Mouse (Mus musculus) urinary bladder, adult 18-20 months (tissue): ENCODE data around the gene Chn1.
"Not testable (repeated sequence)": the region's sequence is repeated elsewhere in the genome, so short reads cannot be mapped to it uniquely, and the experiment has no call there.

Experiments
- DNase-seq, 2 experiments: peaks; one replicate each; pipeline ENCODE4 v3.0.0; 2022; ENCODE audit warnings: low spot score in 2 of 2, mixed read lengths in 2 of 2

The Chn1 gene

DNA sequence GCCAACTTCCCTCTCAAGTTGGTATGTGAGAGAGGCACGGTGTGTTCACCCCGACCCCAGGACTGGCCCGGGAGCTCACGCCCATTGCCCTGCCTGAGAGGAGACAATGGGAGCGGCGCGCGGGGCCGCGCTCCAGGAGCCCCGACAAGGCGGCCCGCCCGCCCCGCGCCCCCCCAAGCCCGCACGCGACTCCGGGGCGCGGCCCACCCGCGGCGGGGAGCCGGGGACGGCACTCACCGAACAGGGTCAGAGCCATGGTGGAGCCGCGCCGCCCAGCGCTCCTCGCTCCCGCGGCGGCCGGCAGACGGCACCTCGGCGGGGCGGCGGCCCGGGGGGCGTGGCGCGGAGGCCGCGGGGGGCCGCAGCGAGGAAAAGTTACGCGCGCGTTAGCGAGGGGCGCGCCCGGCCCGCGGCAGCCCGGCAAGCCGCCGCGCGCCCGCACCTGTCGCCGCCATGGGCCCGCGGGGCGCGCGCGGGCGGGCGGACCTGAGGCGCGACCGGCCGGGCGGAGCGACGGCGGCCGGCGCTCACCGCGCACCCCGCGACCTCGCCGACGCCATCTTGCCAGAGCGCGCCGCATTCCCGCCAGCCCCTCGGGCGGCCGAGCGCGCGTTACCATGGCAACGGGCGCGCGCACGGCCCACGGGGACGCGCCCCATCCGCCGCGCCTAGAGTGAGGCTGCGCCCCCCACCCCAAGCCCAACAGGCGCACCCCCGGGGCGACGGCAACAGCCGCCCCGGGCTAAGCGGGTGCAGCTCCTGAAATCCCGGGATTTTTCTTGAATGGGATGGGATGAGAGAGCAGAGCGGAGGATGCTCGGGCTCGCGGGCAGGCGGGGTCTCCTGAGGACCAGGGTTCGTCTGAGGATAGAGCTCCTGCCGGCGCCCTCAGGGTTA lies at the start of gene Chn1:
Gene Chn1 (minus strand): TSS at position 561 of the 897 bp plus-strand sequence.
- peak in 1 of 2 experiments; percentile 38 for DNase-seq

DNA sequence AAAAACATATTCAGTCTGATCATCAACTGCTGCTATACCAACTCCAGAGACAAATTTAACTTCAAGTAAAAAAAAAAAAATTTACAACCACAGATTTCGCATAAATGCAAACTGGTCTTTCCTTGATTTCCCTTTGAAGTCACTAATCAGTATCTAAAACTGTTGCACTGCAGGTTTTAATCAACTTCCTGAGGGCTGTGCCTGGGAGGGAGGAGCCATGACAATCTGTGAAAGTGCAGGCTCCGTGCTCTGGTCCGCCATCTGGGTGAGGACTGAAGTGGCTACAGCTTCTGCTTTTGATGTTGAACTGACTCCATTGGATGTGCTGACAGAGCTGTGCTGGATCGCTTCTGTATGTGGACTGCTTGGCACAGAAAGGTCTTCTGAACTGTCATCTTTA lies 43.6 kb upstream of the Chn1 start:
- DNase-seq = no peak

DNA sequence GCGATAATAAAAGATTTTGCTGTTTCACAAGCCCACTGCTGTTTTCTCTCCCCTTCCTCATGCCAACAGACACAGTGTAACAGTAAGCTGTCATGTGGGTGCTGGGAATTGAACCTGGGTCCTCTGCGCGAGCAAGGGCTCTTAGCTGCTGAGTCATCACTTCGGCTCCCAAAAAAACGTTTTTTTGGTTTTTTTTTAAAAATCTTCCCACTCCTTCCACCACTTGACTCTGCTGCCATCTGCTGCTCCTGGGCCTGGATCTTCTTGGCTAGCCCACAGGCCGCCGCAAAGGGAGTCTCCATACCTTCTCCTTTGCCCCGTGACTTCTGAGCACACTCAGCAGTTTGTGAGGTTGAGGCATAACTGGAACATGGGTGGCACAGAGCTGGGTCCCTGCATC lies 32.5 kb upstream of the Chn1 start:
- no peak for DNase-seq

DNA sequence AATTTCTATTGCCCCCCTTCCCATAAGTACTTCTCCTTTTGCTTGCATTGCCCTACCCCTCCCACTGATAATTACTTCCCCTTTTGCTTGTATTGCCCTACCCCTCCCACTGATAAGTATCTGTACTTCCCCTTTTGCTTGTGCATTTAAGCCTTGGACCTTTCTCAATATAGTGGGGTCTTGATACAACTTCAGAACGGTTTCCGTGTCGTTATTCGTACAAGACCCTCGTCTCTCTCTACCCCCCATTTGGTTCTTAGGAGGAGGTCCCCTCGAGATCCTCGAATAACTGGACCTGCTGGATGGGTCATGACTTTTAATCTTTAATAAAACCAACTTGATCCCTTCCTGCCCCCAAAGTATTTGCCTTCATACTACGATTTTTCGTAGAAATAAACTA lies 25.0 kb upstream of the Chn1 start:
- not testable (repeated sequence) for DNase-seq

DNA sequence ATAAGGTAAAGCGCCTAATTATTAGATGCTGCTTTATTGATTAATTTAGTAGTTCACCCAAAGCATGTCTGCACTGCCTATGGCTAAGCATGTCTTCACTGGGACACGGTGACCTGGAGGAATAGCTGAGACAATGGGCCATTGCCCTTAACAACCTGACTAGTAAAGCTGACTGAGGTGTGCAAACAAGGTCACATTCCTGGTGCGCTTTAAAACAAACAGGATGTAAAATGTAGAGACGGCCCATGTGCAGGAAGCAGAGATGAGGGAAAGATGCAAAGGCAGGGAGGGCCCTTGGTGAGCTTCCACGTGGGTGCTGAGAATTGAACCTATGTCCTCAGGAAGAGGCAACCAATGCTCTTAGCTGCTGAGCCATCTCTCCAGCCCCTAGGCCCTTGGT lies 23.6 kb upstream of the Chn1 start:
- no peak for DNase-seq

DNA sequence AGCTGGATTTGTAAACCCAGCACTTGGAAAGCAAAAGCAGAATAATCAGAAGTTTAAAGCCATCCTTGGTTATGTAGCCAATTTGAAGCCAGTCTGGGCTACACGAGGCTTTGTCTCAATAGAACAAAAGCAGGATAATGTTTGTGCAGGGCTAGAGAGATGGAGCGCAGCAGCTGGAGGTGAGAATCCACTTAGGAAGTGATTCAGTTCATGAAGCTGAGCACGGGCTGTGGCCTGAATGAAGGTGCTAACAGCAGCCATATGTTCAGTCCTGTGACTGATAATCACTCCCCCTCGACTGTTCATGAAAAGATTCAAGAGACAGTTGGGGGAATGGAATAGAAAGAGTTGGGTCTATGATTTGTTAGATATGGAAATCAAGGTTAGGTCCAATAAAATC lies 23.0 kb upstream of the Chn1 start:
- DNase-seq = no peak

DNA sequence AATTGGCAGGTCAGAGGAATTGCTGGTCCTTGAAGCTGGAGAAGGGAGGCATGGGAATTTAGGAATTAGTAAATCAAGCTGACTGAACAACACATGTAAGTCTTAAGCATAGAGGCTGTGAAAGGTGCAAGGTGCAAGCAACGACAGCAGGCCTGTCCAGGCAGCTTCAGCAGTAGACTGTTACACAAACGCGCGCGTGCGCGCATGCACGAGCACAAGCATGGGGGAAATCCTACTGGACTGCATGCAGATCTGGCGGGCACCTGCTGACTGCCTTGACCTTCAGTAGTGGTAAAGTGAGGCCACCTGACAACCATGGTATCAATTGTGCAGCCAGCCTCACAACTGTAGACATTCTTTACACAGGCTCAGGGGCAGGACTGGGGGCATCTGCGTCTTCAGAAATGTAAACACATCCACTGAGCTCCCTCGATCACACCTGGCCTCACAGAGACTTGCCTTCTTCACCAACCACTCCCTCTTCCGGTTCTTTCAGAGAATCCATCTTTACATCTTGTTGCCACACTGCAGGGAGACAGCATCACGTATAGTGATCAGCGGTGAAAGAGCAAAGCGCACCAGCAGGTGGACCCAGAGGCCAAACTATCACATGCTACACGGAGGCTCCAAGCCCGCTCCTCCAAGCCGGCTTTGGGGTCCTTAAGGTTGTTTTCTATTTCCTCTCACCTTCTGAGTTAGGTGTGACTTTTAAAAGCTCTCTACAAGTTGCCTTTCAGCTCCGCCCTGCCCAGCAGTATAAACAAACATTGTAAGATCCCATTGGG lies 16.9 kb upstream of the Chn1 start:
- DNase-seq = no peak

DNA sequence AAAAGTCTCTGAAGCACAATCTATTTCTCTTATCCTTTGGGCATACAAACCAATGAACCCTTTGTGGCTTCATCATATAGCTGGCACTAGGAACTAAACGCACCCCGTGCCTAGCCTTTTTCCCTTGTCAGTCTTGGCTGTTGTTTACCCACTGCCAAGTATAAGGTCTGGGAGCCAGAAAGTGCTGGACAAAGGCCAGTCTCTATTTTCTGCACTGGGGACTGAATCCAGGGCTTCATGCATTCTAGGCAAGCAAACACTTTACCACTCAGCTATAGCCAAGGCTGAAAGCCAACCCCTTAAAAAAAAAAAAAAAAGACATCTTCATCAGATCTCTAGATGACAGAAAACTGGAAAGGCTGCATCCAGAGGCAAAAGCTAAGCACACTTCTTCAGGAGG lies 15.2 kb upstream of the Chn1 start:
- DNase-seq = no peak

DNA sequence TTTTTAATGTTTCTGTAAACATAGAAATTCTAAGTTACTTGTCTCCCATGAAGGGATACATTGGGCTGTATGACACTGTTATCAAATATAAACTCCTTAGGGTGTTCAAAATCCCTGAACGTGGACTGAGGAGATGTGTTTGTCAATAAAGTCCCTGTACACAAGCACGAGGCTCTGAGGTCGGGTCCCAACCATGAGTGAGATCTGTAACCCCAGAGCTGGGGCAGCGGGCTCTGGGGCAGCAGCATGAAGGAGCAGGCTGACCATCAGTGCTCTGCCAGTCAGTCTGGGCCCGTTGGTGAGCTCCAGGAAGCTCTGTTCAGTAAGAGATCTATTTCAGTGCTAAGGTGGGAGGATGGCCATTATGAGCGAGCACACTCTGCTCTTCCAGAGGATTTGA lies 13.2 kb upstream of the Chn1 start:
- DNase-seq = no peak

DNA sequence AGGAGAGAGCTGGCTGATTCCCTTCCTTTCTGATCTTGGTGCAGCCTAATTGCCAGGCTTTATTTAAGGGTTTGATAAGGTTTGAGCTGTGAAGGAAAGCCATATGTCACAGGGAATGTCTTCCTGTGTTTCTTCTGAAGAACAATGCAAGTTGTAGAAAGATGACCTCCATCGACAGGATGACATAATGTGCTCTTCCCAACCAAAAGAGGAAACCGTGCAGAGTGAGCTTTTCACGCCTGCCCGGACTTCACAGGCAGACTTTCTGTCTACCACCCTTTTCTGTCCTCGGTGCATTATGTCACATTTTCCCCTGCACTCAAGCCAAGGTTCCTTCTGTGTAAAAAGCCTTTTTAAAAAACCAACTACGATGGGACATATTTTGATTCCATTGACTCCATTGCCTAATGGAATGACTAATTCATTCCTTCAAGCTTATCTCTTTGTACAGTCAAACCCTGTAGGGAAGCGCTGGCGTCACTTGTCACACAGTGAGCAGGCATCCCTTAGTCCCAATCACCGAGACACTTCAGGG lies 7.3 kb upstream of the Chn1 start:
- DNase-seq = no peak

DNA sequence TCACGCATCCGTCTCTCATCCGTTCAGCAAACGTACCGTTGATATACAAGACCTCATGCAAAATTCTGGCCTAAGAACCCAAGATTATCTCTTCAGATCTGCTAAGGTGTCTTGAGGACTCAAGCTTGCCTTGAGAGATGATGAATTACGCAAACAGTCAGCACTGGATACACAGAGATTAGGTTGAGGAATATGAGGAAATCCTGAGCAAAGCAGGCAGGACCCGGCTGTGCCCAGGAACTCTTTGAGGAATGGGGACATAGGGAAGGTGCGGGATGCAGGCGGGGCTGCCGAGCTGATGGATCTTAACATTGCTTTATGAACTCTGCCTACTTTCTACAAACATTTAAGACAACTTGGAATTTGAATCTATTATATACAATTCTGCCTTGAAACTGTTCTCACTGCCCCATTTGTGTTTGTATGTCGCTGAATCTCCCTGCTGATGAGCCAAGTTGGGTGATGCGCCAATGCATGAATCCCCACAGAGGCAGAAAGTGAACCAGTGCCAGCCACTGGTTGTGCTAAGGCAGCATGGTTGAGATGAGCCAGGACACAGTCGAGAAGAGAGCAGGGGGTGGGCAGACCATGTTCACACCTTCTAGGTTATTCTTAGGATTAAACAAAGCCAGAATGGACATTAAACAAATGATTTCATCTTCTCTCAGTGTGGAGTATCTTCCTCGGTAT lies 5.3 kb upstream of the Chn1 start:
- DNase-seq = no peak

DNA sequence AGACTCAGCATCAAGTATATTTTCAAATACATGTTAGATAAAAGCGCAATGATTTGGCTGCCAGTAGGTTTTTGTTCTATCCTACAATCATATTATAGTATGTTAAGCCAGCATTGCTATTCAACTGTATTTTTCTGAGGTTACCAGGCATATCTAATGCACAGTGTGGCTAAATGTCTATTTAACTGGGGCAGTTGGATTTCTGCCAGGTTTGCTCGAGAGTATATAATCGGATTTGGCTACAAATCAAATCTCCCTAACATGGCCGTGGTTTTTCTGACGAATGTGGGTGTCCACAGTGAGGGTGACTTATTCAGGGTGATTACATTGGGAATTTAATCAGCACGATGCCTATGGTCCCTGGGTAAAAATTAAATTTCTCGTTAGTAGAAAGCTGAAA lies 4.7 kb upstream of the Chn1 start:
- DNase-seq = no peak

DNA sequence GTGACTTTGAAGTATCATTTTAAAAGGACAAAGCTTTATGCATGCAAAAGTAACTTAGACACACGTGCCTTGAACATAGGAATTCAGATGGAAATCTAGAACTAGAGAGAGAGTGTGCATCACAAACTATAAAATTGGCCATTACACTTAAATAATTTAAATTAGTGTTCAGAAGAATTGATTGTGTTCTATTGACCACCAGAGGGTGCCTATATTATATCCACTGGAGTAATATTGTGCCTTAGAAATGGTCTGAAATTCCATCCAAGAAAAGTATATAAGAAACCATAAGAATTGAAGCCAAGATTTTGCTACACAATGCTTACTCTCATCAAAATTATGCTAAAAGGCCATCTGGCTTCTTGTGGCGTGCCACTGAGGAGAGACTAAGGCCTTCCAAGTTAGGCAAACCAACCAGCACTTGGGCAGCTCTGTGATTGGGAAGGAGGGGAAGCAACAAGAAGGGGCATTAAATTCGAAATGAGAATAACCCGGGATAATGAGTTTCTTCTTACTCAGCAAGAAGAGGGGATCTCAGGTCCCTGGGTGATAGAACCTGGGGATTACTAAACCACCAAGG lies 4.0 kb upstream of the Chn1 start:
- no peak for DNase-seq

DNA sequence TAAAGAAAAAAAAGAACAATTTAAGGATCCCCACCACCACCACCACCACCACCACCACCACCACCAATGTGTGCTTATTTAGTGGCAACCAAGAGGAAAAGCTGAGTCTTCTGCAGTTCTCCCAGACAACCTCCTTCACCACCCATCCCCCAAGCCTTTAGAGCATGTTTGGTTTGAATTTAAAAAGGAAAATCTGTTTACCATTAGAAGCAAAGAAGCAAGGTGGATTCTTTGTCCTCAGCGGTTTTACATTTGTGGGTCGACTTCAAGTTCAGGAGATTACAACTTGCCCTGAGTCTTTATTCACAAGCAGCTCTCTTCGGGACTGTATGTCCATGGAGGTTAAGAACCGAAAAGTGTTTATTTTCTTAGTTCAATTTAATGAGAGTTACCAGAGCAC lies 1.8 kb upstream of the Chn1 start:
- no peak for DNase-seq

DNA sequence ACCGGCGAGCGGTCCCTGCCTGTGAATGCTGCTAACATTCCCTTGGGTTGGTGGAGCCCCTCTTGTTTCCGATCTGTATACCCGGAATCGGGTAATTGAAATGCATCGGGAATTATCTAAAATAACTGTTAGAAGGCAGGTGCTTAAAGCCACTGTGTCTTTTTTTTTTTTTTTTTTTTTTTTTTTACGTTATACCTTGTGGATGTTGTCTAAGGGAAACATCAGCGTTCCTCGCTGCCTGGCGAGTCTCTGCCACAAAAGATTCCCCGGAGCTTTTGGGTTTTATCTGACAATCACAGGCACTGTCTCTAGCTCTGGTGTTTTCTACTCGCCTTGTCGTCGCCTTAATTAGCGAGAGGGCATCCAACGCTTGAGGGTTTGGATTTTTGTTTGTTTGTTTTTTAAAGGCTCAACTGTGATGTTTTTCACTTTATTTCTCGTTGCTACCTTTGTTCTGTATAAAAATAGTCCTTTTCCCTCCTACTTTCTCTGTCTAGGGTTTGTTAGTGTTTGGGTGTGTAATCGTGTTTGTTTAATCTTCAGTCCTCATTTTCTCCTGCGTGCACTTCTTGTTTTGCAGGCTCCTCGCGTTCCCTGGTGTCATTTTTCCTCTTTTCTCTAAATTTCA lies 651 bp upstream of the Chn1 start:
- no peak for DNase-seq

DNA sequence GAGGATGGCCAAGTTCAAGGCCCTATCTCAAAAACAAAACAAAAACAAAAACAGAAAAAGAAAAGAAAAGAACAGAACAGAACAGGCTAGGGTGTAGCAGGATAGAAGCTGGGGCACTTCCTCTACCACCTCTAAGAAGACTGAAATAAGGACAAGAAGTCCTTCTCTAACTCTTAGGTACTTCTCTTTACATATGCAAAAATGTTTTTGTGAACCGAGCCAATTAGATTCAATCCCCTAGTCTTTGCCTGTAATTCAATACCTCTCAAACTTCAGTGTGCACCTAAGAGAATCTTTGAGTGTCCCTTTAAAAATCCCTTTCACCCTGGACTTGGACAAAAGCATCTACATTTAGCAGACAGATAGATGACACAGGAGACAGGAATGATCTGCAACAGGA lies 2.2 kb downstream of the Chn1 start:
- no peak for DNase-seq

DNA sequence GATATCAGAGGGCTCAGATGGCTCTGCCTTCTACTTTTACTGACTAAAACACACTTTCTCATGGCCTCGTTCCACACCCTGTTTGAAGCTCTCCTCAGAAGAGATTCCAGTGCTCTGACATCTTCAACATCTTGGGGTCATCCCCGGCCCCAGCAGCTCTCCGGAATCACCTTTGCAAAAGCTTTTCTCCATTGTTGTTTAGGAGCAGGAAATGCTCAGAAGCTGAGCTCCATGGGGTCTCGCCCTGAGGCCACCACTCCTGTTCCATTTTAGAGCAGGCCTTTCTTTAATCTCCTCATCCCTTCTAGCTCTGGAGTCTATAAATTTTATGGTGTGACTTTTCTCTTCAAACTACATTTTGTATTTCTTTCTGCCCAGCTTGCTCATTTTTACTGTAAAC lies 6.5 kb downstream of the Chn1 start:
- DNase-seq = no peak

DNA sequence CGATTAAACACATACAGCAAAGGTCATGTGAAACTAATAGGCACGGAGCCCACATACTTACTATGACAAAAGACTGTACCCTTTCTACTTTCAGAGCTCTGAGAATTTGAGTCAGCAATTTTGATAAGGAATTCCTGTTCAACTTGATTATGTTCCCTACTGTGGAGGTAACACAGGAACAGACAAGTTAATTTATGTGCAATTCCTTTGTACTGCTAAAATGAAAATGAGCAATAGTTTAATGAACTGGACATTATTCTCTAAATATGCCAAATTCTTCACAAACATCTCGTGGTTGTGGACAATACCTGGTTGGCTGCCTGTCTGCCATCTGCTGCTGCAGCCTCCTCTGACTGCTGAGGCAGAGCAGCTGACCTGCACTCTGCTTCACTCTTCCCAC lies 11.6 kb downstream of the Chn1 start:
- DNase-seq = no peak

DNA sequence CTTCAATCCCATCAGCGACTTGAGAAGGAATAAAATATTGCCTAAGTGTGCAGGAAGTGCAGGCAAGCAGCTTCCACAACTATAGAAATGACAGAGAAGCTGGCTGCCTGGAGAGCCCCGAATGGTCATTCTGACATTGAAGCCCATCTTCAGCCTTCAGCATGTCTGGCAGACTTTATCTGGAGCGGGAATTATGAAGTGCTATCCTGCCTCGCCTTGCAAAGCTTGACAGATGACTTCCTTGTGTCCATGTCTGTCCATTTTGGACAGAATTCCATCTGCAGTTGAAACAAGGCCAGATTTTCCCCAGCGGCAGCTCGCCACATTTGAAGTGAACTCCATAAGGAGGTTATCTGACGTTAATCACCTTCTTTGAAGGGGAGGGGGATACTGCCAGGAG lies 15.2 kb downstream of the Chn1 start:
- DNase-seq = no peak

DNA sequence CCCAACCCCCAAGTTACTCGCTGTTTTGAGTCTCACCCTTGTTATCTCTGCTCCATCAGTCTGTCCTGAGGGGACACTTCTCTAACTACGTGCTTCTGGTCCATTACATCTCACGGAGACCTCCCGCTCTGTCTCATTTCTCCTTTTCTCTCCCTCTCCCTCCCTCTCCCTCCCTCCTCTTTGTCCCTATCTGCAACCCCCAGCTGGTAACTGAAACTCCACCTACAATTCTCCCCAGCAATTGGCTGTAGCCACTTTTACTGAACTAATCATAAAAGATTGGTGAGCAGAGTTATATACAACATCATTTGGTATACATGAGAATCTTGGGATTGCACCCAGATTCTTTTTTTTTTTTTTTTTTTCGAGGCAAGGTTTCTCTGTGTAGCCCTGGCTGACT lies 16.1 kb downstream of the Chn1 start:
- no peak for DNase-seq

DNA sequence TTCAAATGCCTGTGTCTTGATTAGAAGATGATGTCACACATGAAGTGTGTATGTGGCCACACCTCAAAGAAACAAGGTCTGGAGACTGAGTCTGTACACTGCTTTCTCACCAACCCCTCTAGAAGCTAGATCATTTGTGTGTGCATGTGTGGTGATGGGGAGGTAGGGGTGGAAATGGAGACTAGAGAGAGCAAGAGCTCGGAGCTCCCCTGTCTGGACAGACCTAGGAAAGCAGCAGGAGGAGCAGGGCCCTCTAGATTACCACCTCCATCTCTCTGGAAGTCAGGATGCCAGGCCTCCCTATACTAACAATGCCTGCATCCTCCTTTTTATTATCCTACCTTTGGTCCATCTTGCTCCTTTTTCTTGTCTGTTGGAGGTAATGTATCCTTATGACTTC lies 27.8 kb downstream of the Chn1 start:
- DNase-seq = no peak
